Mouse (Mus musculus): ENCODE results near the gene Cc2d2b.

Cc2d2b gene

GRCm38 (mm10) chr19:40834436-40834835, 85.9 kb downstream of the Cc2d2b start:
- DNase-seq, result peak; percentile 52

GRCm38 (mm10) chr19:40838205-40838604, 89.7 kb downstream of the Cc2d2b start:
- DNase-seq, result no peak

DNA sequence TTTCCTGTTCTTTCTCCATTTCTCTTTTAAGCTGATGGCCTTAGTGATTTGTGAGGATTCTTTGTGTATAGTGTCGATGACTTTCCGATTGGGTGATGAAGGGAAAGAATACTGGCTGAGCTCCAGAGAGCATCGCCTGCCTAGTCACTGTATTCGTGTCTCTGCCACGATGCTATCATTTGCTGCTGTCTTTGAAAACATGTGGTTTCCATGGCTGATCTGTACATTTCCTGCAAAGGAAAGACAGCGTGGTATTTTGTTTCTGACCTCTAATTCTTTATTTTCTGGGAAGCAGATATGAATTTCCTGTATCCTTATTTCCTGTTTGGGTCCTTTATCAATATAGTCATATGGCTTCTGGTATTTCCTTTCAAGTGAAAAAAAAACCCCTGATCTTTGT, 91.8 kb downstream of the Cc2d2b start:
- DNase-seq, result peak; percentile 78

- peak; percentile 74 for DNase-seq
Observed at GRCm38 (mm10) chr19:40841083-40841482, 92.5 kb downstream of the Cc2d2b start.

GRCm38 (mm10) chr19:40841593-40841992, 93.0 kb downstream of the Cc2d2b start:
- peak; percentile 58 for DNase-seq

- peak; percentile 71 for DNase-seq
Observed at GRCm38 (mm10) chr19:40844731-40845130, 96.2 kb downstream of the Cc2d2b start.

GRCm38 (mm10) chr19:40849391-40849790, 100.8 kb downstream of the Cc2d2b start:
- peak; percentile 70 for DNase-seq

DNA sequence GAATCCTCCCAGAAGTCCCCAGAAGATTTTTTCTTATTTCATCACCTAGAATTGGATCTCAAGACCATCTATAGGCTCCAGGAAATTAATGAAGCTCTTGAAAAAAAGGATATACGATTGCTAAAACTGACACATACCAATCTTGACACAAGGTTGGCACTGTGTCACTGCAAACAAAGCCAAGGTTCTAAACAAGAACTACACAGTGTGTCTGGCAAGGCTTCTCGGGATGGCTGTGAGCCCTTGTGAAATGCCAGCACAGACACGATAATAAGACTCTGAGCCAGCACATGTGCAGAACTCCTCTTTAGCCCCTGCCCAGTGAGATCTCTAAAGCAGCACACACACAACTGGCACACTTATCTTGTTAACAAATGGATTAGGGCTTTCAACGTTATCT, 111.0 kb downstream of the Cc2d2b start:
- DNase-seq, result peak; percentile 94

DNA sequence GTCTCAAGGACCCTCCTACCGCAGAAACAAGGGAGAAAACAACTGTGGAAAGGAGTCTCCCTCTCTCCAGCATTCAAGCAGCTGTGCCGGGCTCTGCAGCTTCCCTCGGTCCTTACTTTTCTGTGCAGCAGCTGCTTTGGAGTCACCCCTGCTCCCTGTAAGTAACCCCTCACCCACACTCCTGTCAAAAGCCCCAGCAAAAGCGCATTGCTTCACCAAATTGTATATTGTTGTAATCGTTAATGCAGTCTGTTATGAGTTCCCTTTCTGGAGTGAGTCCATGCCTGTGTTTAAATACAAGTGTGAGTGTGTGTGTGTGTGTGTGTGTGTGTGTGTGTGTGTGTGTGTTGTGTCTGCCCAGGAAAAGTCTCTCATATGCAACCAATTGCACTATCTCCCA, 119.7 kb downstream of the Cc2d2b start:
- no peak for DNase-seq

DNA sequence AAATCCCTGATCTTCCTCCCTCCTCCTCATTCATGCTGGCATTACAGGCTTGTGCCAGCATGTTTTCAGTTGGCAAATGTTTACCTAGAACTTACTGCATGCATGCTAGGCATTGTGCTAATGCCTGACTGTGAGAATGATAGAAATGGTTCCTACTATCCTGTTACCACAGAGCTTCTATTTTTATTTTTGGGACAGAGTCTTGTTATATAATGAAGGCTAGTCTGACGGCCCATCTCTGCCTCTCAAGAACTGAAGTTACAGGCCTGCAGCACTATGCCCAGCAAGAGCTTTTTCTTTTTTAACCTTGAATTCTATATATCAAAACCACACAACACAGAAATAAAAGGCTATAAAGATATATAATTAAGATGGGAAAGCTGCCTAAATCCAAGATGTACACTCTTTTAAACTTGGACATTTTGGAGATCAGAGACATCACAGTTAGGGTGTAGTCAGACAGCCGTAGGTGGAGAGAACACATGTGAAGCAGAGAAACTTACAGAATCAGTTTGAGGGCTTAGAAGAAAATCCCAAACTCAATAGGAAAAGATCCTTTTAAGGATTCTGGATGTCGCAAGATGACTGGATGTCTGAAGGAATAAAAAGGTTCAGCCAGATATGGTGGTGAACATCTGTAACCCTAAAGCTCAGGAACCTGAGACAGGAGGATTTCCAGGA, 121.0 kb downstream of the Cc2d2b start:
- no peak for DNase-seq

- DNase-seq, result peak; percentile 99
Observed at GRCm38 (mm10) chr19:40872955-40873665, 124.6 kb downstream of the Cc2d2b start.

All from heart, adult 11 months (tissue).